Mouse (Mus musculus): ENCODE measurements around the gene Tmem95.

- no peak for TF ChIP-seq CTCF (IDR thresholded peaks at IDR 0.05; ENCODE audit: control insufficient read depth, insufficient read depth, insufficient read length)
- TF ChIP-seq USF1 (IDR thresholded peaks at IDR 0.05; ENCODE audit: low read depth) = no peak
- TF ChIP-seq MYOG (IDR thresholded peaks at IDR 0.05; ENCODE audit: control insufficient read depth, extremely low read depth, insufficient read length) = no peak
- TF ChIP-seq CEBPB (IDR thresholded peaks at IDR 0.05; ENCODE audit: low read depth) = no peak
- no peak for TF ChIP-seq MAX (IDR thresholded peaks at IDR 0.05)
- no peak for TF ChIP-seq MYOD1 (IDR thresholded peaks at IDR 0.05; ENCODE audit: control insufficient read depth, insufficient read length, low read depth)
Measured at GRCm38 (mm10) chr11:69865561-69865960, 12.3 kb downstream of the Tmem95 start.
